Mouse (Mus musculus) bone marrow, adult 2 months (tissue): Measurements from ENCODE around the gene Zdhhc18. TPM values are rescaled to one million over a fixed set of nuclear protein-coding genes. Genes with fewer than 3 reads are reported as not detected.

Source experiments
- H3K27ac ChIP-seq: fragments of 200-500 bp; 2 replicates; pipeline ENCODE4 v1.5.1; 2012; ENCODE audit warnings: low read depth, mild to moderate bottlenecking, control low read depth, inconsistent platforms, low read length; ENCODE audit not compliant: control insufficient read depth, poor library complexity, insufficient read depth
- H3K4me1 ChIP-seq: fragments of 200-500 bp; 2 replicates; pipeline ENCODE4 v1.6.1; 2011; ENCODE audit warnings: low read length; ENCODE audit not compliant: control insufficient read depth, insufficient read depth
- H3K4me3 ChIP-seq: fragments of 200-500 bp; replicated peaks from 2 replicates; pipeline ENCODE3; 2011; ENCODE audit warnings: mild to moderate bottlenecking, low read depth, low read length, control low read depth; ENCODE audit not compliant: control insufficient read depth
- CTCF ChIP-seq: fragments of 200-500 bp; IDR thresholded peaks from 2 replicates; pipeline ENCODE4 v1.5.1; 2011; ENCODE audit warnings: low read length, control low read depth; ENCODE audit not compliant: control insufficient read depth, insufficient read depth
- POLR2A ChIP-seq: fragments of 200-500 bp; IDR thresholded peaks from 2 replicates; pipeline ENCODE4 v1.6.1; 2011; ENCODE audit warnings: low read depth, mild to moderate bottlenecking, control low read depth, low read length, borderline replicate concordance; ENCODE audit not compliant: control insufficient read depth
- WGBS: fragments of 180-500 bp; shearing (Covaris S2); methylation state at CpG from one replicate; pipeline ENCODE4 v1.1.7; 2018; 5-methylcytosine and 5-hydroxymethylcytosine counted together
- polyA plus RNA-seq: library from polyadenylated mRNA; stranded (reverse); fragments of >200 nt; gene quantifications from 2 replicates; pipeline ENCODE4 v1.2.4, GENCODE M21; 2011; ENCODE audit warnings: low replicate concordance; ENCODE audit not compliant: missing spikeins, insufficient read depth, insufficient read length

Gene Zdhhc18
- polyA plus RNA-seq, 1 experiment: 39.6 TPM

DNA sequence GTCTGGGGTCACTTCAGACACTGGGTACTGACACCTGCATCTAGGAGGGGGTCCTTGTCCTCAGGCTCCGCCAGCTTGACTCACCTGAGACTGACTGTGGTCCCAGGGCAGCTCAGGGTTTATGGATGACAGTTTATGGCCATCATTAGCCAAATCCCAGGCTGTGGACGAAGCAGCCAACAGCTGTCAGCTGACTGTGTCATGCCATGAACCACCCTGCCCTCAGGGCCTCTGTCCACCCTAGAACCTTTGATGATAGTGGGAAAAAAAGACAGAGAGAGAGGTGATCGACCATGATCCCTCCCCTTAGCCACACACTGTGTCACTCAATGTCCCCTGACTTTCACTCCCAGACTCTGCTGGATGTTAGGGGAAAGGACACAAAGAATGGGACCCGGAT, 88.3 kb downstream of the Zdhhc18 start:
- H3K27ac ChIP-seq: no peak overlapping the region
- TF ChIP-seq CTCF (no peak), POLR2A (no peak)
- no peak overlapping the region for H3K4me3 ChIP-seq
- WGBS: 80% methylated on average over 4 of the region's 4 CpGs
- no peaks in the 10 kb centered on the region; the same call in 1 of the 2 replicates for H3K4me1 ChIP-seq

GRCm38 (mm10) chr4:133559846-133560245, 90.1 kb downstream of the Zdhhc18 start:
- TF ChIP-seq CTCF (no peak), POLR2A (no peak)
- no peak overlapping the region for H3K4me3 ChIP-seq
- whole genome bisulfite sequencing: 65% methylated on average over 4 of the region's 4 CpGs
- H3K4me1 ChIP-seq: no peaks in the 10 kb centered on the region; the same call in 1 of the 2 replicates
- no peak overlapping the region for H3K27ac ChIP-seq

GRCm38 (mm10) chr4:133557041-133557717, 92.8 kb downstream of the Zdhhc18 start:
- TF ChIP-seq POLR2A (no peak), CTCF (no peak)
- Histone ChIP-seq H3K4me1 (no peaks in the 10 kb centered on the region; the same call in 1 of the 2 replicates), H3K27ac (no peak overlapping the region), H3K4me3 (no peak overlapping the region)
- WGBS: 78% methylated on average over 10 of the region's 10 CpGs

Other genes with a start within 250 kb of the Zdhhc18 start
- not detected in 2 replicates for gene Tent5b, start 170.0 kb downstream of the Zdhhc18 start, polyA plus RNA-seq
- gene Trnp1, start 151.6 kb downstream of the Zdhhc18 start, polyA plus RNA-seq: 3.9 TPM in 1 of 2 replicates, not detected in the other
- 1.2 TPM in 1 of 2 replicates, not detected in the other for gene Kdf1, start 131.2 kb downstream of the Zdhhc18 start, polyA plus RNA-seq
- gene Nudc, start 104.2 kb downstream of the Zdhhc18 start, polyA plus RNA-seq: 84.4 and 84.5 TPM in 2 replicates
- gene Nr0b2, start 96.8 kb downstream of the Zdhhc18 start, polyA plus RNA-seq: not detected in 2 replicates
- 3.8 and 12.2 TPM in 2 replicates for gene Gpatch3, start 75.4 kb downstream of the Zdhhc18 start, polyA plus RNA-seq
- 10.5 and 15.9 TPM in 2 replicates for gene Gpn2, start 65.8 kb downstream of the Zdhhc18 start, polyA plus RNA-seq
- 10.3 and 19.0 TPM in 2 replicates for gene Sfn, start 48.0 kb downstream of the Zdhhc18 start, polyA plus RNA-seq
- gene Pigv, start 22.5 kb upstream of the Zdhhc18 start, polyA plus RNA-seq: 2.8 and 10.4 TPM in 2 replicates
- gene Arid1a, start 106.6 kb upstream of the Zdhhc18 start, polyA plus RNA-seq: 38.2 and 76.0 TPM in 2 replicates
- 36.1 and 79.3 TPM in 2 replicates for gene Rps6ka1, start 237.6 kb upstream of the Zdhhc18 start, polyA plus RNA-seq